In the genomic region with DNA sequence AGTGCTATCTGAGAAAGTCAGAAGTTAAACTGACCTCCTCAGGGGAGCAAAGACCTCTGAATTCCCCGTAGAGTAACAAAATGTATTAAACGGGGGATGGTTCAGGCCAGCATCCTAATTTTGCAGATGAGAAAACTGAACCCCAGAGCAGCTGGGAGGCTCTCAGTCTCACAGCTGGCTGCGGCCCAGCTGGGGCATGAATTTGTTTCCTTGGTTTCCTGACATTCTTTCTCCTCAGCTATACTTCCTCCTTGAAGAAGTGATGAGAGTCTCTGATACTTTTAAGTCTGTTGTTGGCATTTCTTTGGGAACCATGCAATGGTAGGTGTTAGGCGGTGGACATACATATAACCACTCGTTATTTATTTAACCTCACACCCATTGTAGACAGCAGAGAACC, we compare ENCODE assay signal across 11 mouse cellular contexts.
DNase-seq lines count a peak whose midpoint lies in the region; ATAC-seq and TF ChIP-seq lines count a peak whose summit lies in the region.
"Had no signal": no experiment of that assay in that cellular context is flagged by ENCODE, and none has a peak within 500 bp of the region (broad histone marks: within the 10 kb centered on the region; RNA-seq: fewer than 3 reads in every experiment).

No protein-coding gene starts in this region.

- no peak for DNase-seq in kidney, postnatal 10 days
- no peak for DNase-seq in midbrain, postnatal 0 days (ENCODE audit: low spot score)
- no peak for DNase-seq in T-cell, adult 2 months (ENCODE audit: low spot score)
- DNase-seq: adrenal gland, postnatal 10 days; liver had no signal

- no peaks in the 10 kb centered on the region for H3K27me3 ChIP-seq in kidney, embryonic 15.5 days
- no peaks in the 10 kb centered on the region for H3K27me3 ChIP-seq in midbrain, embryonic 15.5 days (replicated peaks)
- H3K27me3 ChIP-seq in midbrain, postnatal 0 days (ENCODE audit: insufficient read depth, low read length), result no peaks in the 10 kb centered on the region
- no peaks in the 10 kb centered on the region for H3K27me3 ChIP-seq in intestine, embryonic 15.5 days (replicated peaks)
- no peaks in the 10 kb centered on the region for H3K27me3 ChIP-seq in stomach, embryonic 16.5 days (ENCODE audit: control insufficient read depth, insufficient read depth, low read length)
- H3K27me3 ChIP-seq: CH12.LX had no signal

- no peaks in the 10 kb centered on the region; the same call in 1 of the 2 replicates for H3K9me3 ChIP-seq in kidney, embryonic 15.5 days (replicated peaks)
- no peaks in the 10 kb centered on the region for H3K9me3 ChIP-seq in midbrain, embryonic 15.5 days
- H3K9me3 ChIP-seq in midbrain, postnatal 0 days (ENCODE audit: low read length), result no peaks in the 10 kb centered on the region
- H3K9me3 ChIP-seq in intestine, embryonic 15.5 days, result no peaks in the 10 kb centered on the region
- no peaks in the 10 kb centered on the region for H3K9me3 ChIP-seq in stomach, embryonic 16.5 days (replicated peaks; ENCODE audit: control insufficient read depth, low read length)

- H3K4me2 ChIP-seq in kidney, embryonic 15.5 days, result no peak overlapping the region
- H3K4me2 ChIP-seq in midbrain, embryonic 15.5 days, result no peak overlapping the region
- H3K4me2 ChIP-seq in midbrain, postnatal 0 days (ENCODE audit: low read depth, low read length, poor library complexity, severe bottlenecking), result no peak overlapping the region
- no peak overlapping the region for H3K4me2 ChIP-seq in intestine, embryonic 15.5 days (replicated peaks)
- H3K4me2 ChIP-seq in stomach, embryonic 16.5 days (ENCODE audit: low read depth, low read length), result no peak overlapping the region

- no peak overlapping the region for H3K4me3 ChIP-seq in kidney, embryonic 15.5 days (replicated peaks)
- H3K4me3 ChIP-seq in midbrain, embryonic 15.5 days, result no peak overlapping the region
- H3K4me3 ChIP-seq in midbrain, postnatal 0 days (ENCODE audit: low read depth, low read length), result no peak overlapping the region
- H3K4me3 ChIP-seq in intestine, embryonic 15.5 days (replicated peaks), result no peak overlapping the region
- no peak overlapping the region for H3K4me3 ChIP-seq in stomach, embryonic 16.5 days (replicated peaks; ENCODE audit: low read length)
- H3K4me3 ChIP-seq: megakaryocyte, embryonic 14.5 days had no signal

- peaks cover 40% of the 10 kb centered on the region for H3K4me1 ChIP-seq in kidney, embryonic 15.5 days
- peaks cover 23% of the 10 kb centered on the region for H3K4me1 ChIP-seq in midbrain, embryonic 15.5 days
- 0 out of 2 replicates have a peak, but pooled peaks cover 6% of the 10 kb centered on the region for H3K4me1 ChIP-seq in midbrain, postnatal 0 days (ENCODE audit: insufficient read depth, low read length)
- peaks cover 23% of the 10 kb centered on the region for H3K4me1 ChIP-seq in intestine, embryonic 15.5 days (replicated peaks)
- H3K4me1 ChIP-seq in stomach, embryonic 16.5 days (ENCODE audit: control insufficient read depth, insufficient read depth, low read length), result peaks cover 25% of the 10 kb centered on the region

- H3K9ac ChIP-seq in kidney, embryonic 15.5 days, result no peak overlapping the region
- H3K9ac ChIP-seq in midbrain, embryonic 15.5 days, result no peak overlapping the region
- H3K9ac ChIP-seq in midbrain, postnatal 0 days (replicated peaks; ENCODE audit: low read length, poor library complexity, severe bottlenecking), result no peak overlapping the region
- H3K9ac ChIP-seq in intestine, embryonic 15.5 days, result no peak overlapping the region
- H3K9ac ChIP-seq in stomach, embryonic 16.5 days (ENCODE audit: low read length), result no peak overlapping the region

- H3K36me3 ChIP-seq in kidney, embryonic 15.5 days, result no peaks in the 10 kb centered on the region
- no peaks in the 10 kb centered on the region for H3K36me3 ChIP-seq in midbrain, embryonic 15.5 days (replicated peaks)
- H3K36me3 ChIP-seq in midbrain, postnatal 0 days (ENCODE audit: insufficient read depth, low read length), result no peaks in the 10 kb centered on the region
- no peaks in the 10 kb centered on the region for H3K36me3 ChIP-seq in intestine, embryonic 15.5 days
- H3K36me3 ChIP-seq in stomach, embryonic 16.5 days (ENCODE audit: control insufficient read depth, insufficient read depth, low read length), result no peaks in the 10 kb centered on the region

- WGBS in kidney, embryonic 15.5 days, result 61% methylated on average over 5 of the region's 5 CpGs
- 77% methylated on average over 5 of the region's 5 CpGs for WGBS in midbrain, embryonic 15.5 days
- 70% methylated on average over 5 of the region's 5 CpGs for WGBS in midbrain, postnatal 0 days
- 56% methylated on average over 5 of the region's 5 CpGs for WGBS in intestine, embryonic 15.5 days
- 56% methylated on average over 5 of the region's 5 CpGs for WGBS in stomach, embryonic 16.5 days

- no peak for TF ChIP-seq CTCF in midbrain, postnatal 0 days (IDR thresholded peaks at IDR 0.05)

- H3K27ac ChIP-seq in kidney, embryonic 15.5 days, result peak overlapping the region; percentile 83
- H3K27ac ChIP-seq in midbrain, embryonic 15.5 days, result peak overlapping the region; percentile 73
- no peak overlapping the region for H3K27ac ChIP-seq in midbrain, postnatal 0 days (ENCODE audit: low read depth, low read length)
- peak overlapping the region; percentile 45; the same call in 1 of the 2 replicates for H3K27ac ChIP-seq in intestine, embryonic 15.5 days
- H3K27ac ChIP-seq in stomach, embryonic 16.5 days (ENCODE audit: low read length), result peak overlapping the region; percentile 91

- no peak for ATAC-seq in kidney, embryonic 15.5 days (replicated peaks; ENCODE audit: low FRiP score)
- ATAC-seq in midbrain, embryonic 15.5 days (replicated peaks), result no peak
- no peak for ATAC-seq in midbrain, postnatal 0 days (ENCODE audit: low FRiP score)
- ATAC-seq in intestine, embryonic 15.5 days, result no peak
- ATAC-seq in stomach, embryonic 16.5 days (ENCODE audit: insufficient read depth, low FRiP score), result no peak
